Mouse (Mus musculus) B cell, adult 2 months (primary cell): ENCODE measurements around the gene Fntb.
A peak's percentile ranks its signal among the peaks of the same experiment; 100 is the strongest.

Experiments
- DNase-seq, 2 experiments: peaks; one replicate each; pipeline ENCODE4 v3.0.0; 2022

The Fntb gene

GRCm38 (mm10) chr12:76927012-76927411, 161.6 kb downstream of the Fntb start:
- no peak for DNase-seq

DNA sequence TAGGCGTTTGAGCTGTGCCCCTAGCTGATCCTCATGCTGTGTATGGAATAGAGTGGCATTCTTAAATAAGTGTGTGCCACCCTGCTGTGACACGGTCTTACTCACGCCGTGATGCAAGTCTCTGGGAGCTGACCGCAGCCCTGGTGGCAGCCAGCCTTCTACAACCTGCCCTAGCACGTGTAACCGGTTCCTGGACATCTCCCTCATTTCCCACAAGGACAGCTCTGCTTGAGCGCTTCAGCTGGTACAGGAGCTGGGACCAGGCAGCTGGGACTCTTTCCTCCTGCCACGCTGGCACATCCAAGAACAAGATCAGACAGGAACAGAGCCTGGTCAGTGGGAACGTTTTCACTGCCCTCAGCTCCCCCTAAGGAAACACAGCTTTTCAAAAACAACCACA, 162.2 kb downstream of the Fntb start:
- DNase-seq = no peak

GRCm38 (mm10) chr12:76930177-76930576, 164.8 kb downstream of the Fntb start:
- DNase-seq = no peak

DNA sequence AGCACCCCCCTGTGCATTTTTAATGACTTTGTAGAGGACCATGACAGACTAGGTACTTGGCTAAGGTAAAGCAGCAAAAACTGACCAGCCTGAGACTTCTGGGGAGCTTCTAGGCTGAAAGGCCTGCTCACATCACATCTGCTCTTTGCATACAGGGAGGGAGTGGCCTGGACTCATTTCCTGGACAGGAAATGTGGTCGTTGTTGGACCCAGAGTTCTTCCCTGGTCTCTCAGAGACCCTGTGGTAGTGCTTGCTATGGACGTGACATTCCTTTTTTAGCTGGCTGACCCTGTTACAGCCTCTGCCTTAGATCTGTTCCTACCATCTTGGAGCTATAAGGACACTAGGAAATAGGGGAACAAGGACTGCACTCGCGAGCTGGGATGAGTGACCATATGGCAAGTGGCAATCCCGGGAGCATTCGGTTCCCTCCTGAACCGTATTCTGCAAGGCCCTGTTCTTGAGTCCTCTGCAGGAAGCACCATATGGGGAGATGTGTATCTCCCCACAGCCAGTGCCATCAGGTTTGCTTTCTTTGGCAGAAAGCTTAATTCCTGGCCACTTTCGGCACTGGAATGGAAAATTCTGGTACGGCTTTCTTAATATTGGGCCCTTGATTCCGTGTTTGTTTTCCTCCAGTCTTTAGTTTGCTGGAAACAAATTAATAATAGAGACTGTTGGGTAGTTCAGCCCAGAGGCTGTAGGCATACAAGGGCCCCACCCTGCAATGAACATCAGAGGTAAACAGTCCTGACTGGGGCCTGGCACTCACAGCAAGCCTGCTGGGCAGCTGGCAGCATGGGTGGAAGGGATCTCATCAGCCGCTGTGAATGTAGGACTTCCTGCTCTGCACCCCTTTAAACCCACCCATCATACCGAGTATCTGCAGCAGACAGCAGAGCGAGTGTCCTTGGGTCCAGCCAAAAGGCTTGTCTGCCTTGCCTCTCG, 166.6 kb downstream of the Fntb start:
- DNase-seq = no peak

- DNase-seq = no peak
These were observed 167.3 kb downstream of the Fntb start for GRCm38 (mm10) chr12:76932688-76933060.

DNA sequence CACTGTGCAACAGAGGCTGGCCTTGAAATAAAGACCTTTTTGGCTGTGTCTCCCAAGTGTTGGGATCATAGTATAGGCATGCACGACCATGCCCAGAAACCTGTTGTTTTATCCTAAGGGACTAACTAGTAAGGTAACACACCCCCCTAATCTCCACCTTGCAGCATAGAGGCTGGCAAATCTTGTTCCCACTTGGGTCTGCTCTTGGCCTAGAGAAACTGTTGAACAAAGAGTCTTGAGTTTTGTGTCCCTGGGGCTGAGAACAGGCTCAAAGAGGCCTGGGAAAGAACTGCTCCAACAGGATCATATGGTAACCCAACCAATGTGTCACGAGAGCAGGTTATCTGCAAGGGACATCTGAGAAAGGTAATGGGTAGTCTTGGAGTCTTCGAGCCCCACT, 169.0 kb downstream of the Fntb start:
- DNase-seq = no peak

GRCm38 (mm10) chr12:76936211-76936610, 170.8 kb downstream of the Fntb start:
- no peak for DNase-seq

GRCm38 (mm10) chr12:76938013-76938412, 172.6 kb downstream of the Fntb start:
- no peak for DNase-seq

- DNase-seq = no peak
These were observed 176.1 kb downstream of the Fntb start for GRCm38 (mm10) chr12:76941524-76941923.

DNA sequence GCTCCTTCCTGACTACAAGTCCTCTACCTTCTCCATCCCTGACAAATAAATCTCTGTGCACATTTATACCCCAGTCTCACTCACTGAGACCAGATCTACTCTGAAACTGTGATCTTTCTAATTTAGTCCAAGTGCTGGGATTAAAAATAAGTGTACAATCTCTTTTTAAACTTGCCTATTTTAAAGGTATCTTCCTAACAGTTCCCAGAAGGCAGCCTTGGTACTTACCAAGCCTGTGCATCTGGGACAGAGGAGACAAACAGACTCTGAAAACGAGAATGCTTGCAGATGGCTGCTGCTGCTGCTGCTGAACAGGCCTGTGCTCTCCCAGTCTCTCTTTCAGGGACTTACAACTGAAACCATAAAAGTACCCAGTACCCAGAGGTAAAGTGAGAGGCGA, 177.1 kb downstream of the Fntb start:
- DNase-seq = no peak

GRCm38 (mm10) chr12:76943046-76943445, 177.7 kb downstream of the Fntb start:
- DNase-seq = peak; percentile 20 to 21

DNA sequence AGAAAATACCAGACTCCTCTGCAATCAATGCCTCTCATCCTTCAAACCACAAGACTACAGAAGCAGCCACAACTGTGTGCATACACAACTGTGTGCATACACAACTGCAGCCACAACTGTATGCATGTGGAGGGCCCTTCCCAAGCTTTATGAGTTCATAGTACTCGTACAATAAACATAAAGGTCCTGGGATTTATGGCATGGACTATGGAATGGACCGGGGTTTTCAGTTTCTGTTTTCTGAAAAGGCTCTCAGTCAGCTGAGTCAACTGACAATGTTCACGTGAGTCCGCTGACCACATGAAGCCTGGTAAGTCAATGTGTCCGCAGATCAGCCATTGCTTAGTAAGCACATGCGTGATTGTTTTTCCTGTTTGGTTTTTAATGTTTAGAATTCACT, 178.1 kb downstream of the Fntb start:
- no peak for DNase-seq

DNA sequence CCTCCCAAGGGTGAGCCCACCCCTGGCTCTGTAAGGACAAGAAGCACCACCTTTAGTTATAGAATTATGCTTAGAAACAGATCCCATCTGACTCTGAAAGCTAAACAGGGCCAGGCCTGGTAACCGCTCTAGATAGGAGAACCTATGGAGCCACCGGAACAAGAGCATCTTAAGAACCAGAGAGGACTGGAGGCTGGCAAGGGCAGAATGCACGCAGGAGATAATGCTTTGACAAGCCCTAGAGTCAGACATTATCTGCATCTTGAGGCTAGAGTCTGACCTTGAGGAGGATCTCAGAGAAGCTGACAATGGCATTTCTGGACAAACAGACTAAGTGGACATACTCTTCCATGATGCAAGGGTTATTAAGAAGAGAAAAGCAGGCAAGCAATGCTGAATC, 182.1 kb downstream of the Fntb start:
- no peak for DNase-seq

DNA sequence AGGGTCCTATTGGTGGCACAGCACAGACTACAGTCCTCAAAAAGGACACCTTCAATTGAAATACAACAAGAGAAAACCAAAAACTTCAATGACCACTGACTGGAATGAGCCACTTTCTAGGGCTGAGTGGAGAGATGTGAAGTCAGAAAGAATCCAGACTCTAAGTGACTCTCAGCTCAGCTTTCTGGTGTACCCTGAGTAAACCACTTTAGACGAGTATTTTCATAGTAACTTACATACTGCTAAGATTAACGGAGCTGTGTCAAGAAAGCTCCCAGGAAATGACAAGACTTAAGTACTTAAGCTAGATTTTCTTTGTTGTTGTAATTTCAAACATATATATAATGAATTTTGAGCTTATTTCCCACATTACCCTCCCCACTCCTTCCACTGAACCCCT, 182.8 kb downstream of the Fntb start:
- no peak for DNase-seq

GRCm38 (mm10) chr12:76948781-76949180, 183.4 kb downstream of the Fntb start:
- DNase-seq = no peak

GRCm38 (mm10) chr12:76950330-76950729, 184.9 kb downstream of the Fntb start:
- DNase-seq = no peak

DNA sequence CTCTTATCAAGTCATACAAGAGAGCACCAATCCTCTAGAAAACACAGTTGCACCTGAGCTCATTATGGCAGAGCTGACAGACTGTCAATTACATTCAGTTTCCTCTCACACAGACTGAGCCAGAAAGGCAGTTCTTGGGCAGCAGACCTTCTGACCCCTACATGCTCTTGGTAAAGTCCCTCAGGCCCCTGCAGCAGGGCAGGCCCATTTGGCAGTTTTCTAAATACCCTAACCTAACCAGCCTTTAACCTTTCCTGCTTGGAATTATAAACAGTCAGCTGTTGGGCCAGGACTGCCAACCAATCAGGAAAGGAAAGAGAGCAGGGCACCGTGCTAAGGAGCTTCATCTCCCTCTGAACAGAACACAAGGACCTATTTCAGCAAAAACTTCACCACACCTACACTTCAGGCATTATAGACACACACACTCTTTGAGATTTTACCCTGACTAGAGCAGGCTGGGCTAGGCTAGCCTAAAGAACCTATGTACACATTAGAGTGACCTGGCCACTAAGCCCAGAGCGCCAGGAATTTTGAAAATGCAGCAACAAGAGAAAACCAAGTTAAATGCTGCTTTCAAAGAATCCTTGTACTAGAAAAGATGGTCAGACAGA, 188.5 kb downstream of the Fntb start:
- DNase-seq = no peak

GRCm38 (mm10) chr12:76954698-76955423, 189.5 kb downstream of the Fntb start:
- no peak for DNase-seq

DNA sequence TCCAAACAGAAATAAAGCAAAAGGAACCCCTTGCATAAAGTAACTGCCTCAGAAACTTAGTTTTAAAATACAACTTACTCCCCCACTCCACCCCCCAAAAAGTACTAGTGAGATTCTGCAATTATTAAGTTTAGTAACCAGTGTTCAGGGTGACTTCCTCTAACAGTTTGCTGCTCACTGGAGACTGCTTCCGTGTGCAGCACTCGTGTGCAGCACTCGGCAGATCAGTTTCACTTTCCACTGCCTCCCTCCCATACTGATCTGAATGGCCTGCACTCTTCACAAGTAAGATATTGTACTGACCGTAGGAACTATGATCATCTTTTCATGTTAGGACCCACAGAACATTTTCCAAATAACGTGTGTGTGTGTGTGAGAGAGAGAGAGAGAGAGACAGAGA, 192.3 kb downstream of the Fntb start:
- DNase-seq = peak; percentile 58 to 65

GRCm38 (mm10) chr12:76961052-76961931, 195.9 kb downstream of the Fntb start:
- peak; percentile 23 to 31 for DNase-seq

GRCm38 (mm10) chr12:76961932-76962891, 196.8 kb downstream of the Fntb start, which contains the start of gene Max:
Gene Max, minus strand, starts transcription at chr12:76962201.
- peak; percentile 93 to 95 for DNase-seq
